Mouse (Mus musculus) monocyte, adult 59 days (primary cell): Measurements from ENCODE around the gene Pccb. TPM values are rescaled to one million over a fixed set of nuclear protein-coding genes. Genes with fewer than 3 reads are reported as not detected.

Source experiments
- total RNA-seq, 2 experiments: library from RNA; stranded (reverse); gene quantifications; one replicate each; pipeline ENCODE4 v1.2.4; 2023

Gene Pccb
- total RNA-seq: 10 to 100 TPM; 13.3 to 17.1 TPM

DNA sequence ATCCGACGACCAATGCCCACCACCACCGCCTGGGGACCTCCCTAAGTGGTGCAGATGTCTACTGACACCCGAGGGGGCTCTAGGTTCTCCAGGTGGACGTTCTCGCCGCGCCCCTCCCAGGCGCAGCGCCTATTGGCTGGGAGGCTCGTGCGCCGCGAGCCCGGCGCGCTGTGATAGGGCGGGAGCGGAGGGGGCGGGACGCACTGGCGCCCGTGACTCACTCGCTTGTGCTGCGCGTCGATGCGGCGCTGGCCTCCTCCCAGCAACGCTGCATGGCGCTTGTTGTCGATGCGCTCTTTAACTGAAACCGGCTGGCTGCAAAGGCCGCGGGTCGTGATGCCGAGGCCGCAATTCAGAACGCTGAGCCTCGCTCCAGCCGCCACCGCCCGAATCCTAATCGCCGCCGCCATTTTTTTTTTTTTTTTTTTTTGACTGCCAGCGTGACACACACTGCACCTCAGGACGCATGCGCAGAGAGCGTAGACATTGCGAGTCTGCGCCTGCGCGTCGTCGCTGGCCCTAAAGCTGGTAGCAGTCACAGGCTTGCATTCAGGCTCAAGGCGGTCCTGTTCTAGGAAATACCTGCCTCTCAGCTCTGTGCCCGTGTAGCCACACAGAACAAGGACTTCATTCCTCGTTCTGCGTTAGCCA, at the start of gene Pccb:
Gene Pccb (minus strand): TSS at position 451 of the 651 bp plus-strand sequence.

DNA sequence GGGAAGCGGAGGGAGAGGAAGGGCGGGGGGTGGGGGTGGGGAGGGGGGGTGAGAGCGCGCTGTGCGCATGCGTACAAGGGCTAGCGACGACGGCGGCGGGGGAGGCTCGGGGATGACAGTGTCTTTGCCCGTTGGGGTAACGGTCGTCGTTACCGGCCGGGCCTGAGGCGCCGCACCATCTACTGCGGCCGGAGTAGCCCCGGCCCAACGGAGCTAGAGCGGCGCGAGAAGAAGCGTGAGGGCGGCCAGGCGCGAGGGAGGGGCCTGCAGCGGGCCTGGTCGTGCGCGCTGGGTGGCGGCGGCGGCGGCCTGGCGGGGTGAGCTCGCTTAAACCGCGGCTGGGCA, 39.3 kb upstream of the Pccb start, which contains the start of gene Msl2:
Gene Msl2 (plus strand): TSS at position 115 of the 345 bp plus-strand sequence.

Other genes with a start within 250 kb of the Pccb start
- 100 to 1,000 TPM; 104 to 105 TPM for gene Msl2, start 39.2 kb upstream of the Pccb start, total RNA-seq
- 1 to 10 TPM; 4.5 to 6.1 TPM for gene Ppp2r3a, start 216.9 kb upstream of the Pccb start, total RNA-seq